Mouse (Mus musculus): ENCODE results near the gene Capzb. TPM values are rescaled to one million over a fixed set of nuclear protein-coding genes. Genes with fewer than 3 reads are reported as not detected.
A peak's percentile ranks its signal among the peaks of the same experiment; 100 is the strongest.

Gene Capzb
- polyA plus RNA-seq, 1 experiment from 2014 or later: 301 TPM

DNA sequence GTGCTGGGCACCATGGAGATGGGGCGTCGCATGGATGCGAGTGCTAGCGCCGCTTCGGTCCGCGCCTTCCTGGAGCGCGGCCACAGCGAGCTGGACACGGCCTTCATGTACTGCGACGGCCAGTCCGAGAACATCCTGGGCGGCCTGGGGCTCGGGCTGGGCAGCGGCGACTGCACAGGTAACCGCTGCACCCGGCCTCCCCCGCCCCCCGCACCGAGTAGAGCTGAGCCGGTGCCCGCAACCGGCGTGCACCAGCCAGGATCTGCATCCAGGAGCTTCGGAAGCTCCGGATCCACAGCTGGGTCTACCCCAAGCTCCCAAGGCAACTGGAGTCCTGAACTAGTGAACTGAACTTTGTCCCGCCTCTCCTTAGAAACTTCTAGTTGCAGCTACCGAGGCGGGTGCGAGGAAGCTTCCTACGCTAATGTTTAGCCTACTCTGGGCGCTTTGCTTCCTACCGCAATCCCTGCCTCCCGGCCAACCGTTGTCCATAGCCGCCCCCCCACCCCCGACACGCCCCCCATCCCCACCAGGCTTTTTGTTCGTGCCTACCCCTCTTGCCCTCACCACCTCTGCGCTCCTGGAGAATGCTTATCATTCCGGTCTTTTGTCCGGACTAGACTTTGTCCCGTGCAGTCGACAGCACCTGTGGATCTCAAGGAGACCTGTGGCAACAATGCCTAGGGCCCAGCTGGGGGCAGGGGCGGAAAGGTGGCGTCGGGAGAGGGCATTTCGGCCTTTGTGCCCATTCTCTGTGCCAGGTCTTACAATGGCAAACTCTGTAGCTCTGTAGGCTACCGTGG is 118.4 kb downstream of the Capzb start:
- peak; percentile 62 for ATAC-seq (ENCODE audit: insufficient number of reproducible peaks, insufficient read depth, low FRiP score, low read depth)
- H3K4me1 ChIP-seq (ENCODE audit: control insufficient read depth in 2 of 2, insufficient read depth in 2 of 2, low read length in 2 of 2): peaks cover 8 to 16% of the 10 kb centered on the region in 2 experiments
- peak overlapping the region; percentile 93 for H3K9ac ChIP-seq (ENCODE audit: low read length)
- WGBS: under 1% methylated on average over 53 of the region's 53 CpGs
- H3K27ac ChIP-seq (replicated peaks in 1 of 2; ENCODE audit: control insufficient read depth in 1 of 2, insufficient read depth in 1 of 2, low read depth in 2 of 2, low read length in 2 of 2): peak overlapping the region; percentile 26 to 59; a peak in 3 of 4 replicates
- H3K36me3 ChIP-seq (ENCODE audit: control insufficient read depth, insufficient read depth, low read length): peaks cover 26% of the 10 kb centered on the region
- no peaks in the 10 kb centered on the region for H3K27me3 ChIP-seq (ENCODE audit: control insufficient read depth, insufficient read depth, low read length)
- H3K4me2 ChIP-seq (ENCODE audit: low read length): peak overlapping the region; percentile 99
- H3K9me3 ChIP-seq (ENCODE audit: control insufficient read depth, low read length): no peaks in the 10 kb centered on the region
- peak overlapping the region; percentile 77 to 89 for H3K4me3 ChIP-seq (ENCODE audit: control insufficient read depth in 1 of 2, insufficient read depth in 1 of 2, low read depth in 1 of 2, low read length in 2 of 2)

DNA sequence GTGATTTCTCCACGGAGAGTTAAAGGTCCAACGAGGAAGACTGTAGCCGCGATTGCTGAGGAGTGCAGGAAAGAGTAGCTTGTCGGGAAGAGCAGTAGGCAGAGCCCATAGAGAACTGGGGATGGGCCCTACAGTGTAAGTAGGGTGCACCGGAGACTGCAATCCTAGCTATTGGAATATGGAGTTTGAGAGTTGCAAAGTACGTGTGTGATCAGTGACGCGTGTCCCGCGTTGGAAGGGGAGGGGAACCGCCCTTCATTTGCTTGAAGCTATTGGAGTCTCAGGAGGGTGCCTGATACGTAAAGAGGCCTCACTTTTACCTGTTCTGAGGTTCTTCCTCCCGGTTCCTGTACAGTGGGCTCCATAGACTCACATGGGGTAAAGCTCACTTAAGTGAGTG is 119.0 kb downstream of the Capzb start:
- Histone ChIP-seq H3K4me1 (ENCODE audit: control insufficient read depth in 2 of 2, insufficient read depth in 2 of 2, low read length in 2 of 2) (peaks cover 8 to 16% of the 10 kb centered on the region in 2 experiments), H3K36me3 (ENCODE audit: control insufficient read depth, insufficient read depth, low read length) (peaks cover 26% of the 10 kb centered on the region), H3K9me3 (ENCODE audit: control insufficient read depth, low read length) (no peaks in the 10 kb centered on the region), H3K4me3 (ENCODE audit: control insufficient read depth in 1 of 2, insufficient read depth in 1 of 2, low read depth in 1 of 2, low read length in 2 of 2) (peak overlapping the region; percentile 77 to 89), H3K4me2 (ENCODE audit: low read length) (peak overlapping the region; percentile 99), H3K27me3 (ENCODE audit: control insufficient read depth, insufficient read depth, low read length) (no peaks in the 10 kb centered on the region), H3K27ac (replicated peaks in 1 of 2; ENCODE audit: control insufficient read depth in 1 of 2, insufficient read depth in 1 of 2, low read depth in 2 of 2, low read length in 2 of 2) (no peak overlapping the region), H3K9ac (ENCODE audit: low read length) (peak overlapping the region; percentile 93)
- no peak for ATAC-seq (ENCODE audit: insufficient number of reproducible peaks, insufficient read depth, low FRiP score, low read depth)
- WGBS: 33% methylated on average over 14 of the region's 14 CpGs

DNA sequence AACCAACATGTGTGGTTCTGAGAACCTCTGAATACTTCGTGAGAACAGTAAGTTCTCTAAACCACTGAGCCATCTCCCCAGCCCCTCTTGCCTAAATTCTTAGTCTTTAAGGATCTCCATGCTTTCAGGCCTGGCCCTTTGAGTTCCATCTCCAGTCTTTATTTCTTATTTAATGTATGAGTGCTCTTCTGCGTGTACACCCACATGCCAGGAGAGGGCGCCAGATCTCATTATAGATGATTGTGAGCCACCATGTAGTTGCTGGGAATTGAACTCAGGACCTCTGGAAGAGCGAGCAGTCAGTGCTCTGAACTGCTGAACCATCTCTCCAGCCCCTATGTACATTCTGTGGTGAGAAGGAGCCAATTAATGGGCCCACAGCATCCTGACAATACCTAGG is 119.9 kb downstream of the Capzb start:
- Histone ChIP-seq H3K36me3 (ENCODE audit: control insufficient read depth, insufficient read depth, low read length) (peaks cover 33% of the 10 kb centered on the region), H3K27ac (replicated peaks in 1 of 2; ENCODE audit: control insufficient read depth in 1 of 2, insufficient read depth in 1 of 2, low read depth in 2 of 2, low read length in 2 of 2) (no peak overlapping the region), H3K27me3 (ENCODE audit: control insufficient read depth, insufficient read depth, low read length) (no peaks in the 10 kb centered on the region), H3K4me1 (ENCODE audit: control insufficient read depth in 2 of 2, insufficient read depth in 2 of 2, low read length in 2 of 2) (peaks cover 8 to 16% of the 10 kb centered on the region in 2 experiments), H3K9me3 (ENCODE audit: control insufficient read depth, low read length) (no peaks in the 10 kb centered on the region), H3K4me2 (ENCODE audit: low read length) (no peak overlapping the region), H3K9ac (ENCODE audit: low read length) (no peak overlapping the region), H3K4me3 (ENCODE audit: control insufficient read depth in 1 of 2, insufficient read depth in 1 of 2, low read depth in 1 of 2, low read length in 2 of 2) (no peak overlapping the region)
- no peak for ATAC-seq (ENCODE audit: insufficient number of reproducible peaks, insufficient read depth, low FRiP score, low read depth)
- 59% methylated on average over 4 of the region's 4 CpGs for WGBS

GRCm38 (mm10) chr4:139318449-139318848 is 125.8 kb downstream of the Capzb start:
- no peaks in the 10 kb centered on the region for H3K27me3 ChIP-seq (ENCODE audit: control insufficient read depth, insufficient read depth, low read length)
- 92% methylated on average over 11 of the region's 11 CpGs for WGBS
- no peak overlapping the region for H3K4me2 ChIP-seq (ENCODE audit: low read length)
- H3K9me3 ChIP-seq (ENCODE audit: control insufficient read depth, low read length): no peaks in the 10 kb centered on the region
- ATAC-seq (ENCODE audit: insufficient number of reproducible peaks, insufficient read depth, low FRiP score, low read depth): no peak
- no peak overlapping the region for H3K27ac ChIP-seq (replicated peaks in 1 of 2; ENCODE audit: control insufficient read depth in 1 of 2, insufficient read depth in 1 of 2, low read depth in 2 of 2, low read length in 2 of 2)
- H3K4me3 ChIP-seq (ENCODE audit: control insufficient read depth in 1 of 2, insufficient read depth in 1 of 2, low read depth in 1 of 2, low read length in 2 of 2): no peak overlapping the region
- H3K36me3 ChIP-seq (ENCODE audit: control insufficient read depth, insufficient read depth, low read length): peaks cover 44% of the 10 kb centered on the region
- H3K4me1 ChIP-seq (ENCODE audit: control insufficient read depth in 2 of 2, insufficient read depth in 2 of 2, low read length in 2 of 2): no peaks in the 10 kb centered on the region
- no peak overlapping the region for H3K9ac ChIP-seq (ENCODE audit: low read length)

DNA sequence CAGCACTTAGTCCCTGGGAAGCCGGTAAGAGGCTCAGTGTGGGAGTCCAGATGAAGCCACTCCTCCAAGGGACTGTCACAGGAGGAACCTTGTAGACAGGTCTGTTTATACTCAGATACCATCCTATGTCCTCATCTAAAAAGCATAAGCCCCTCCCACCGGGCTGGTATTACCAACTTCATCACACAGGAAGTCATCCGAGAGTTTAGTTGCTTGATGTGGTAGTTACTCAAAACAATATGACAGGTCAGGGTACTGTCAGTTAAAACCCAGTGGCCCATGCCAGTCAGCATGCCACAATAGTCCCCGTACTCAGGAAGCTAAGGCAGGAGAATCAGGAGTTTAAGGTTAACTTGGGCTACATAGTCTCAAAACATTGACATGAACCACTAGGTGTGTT is 127.0 kb downstream of the Capzb start:
- 87% methylated on average over 4 of the region's 4 CpGs for WGBS

DNA sequence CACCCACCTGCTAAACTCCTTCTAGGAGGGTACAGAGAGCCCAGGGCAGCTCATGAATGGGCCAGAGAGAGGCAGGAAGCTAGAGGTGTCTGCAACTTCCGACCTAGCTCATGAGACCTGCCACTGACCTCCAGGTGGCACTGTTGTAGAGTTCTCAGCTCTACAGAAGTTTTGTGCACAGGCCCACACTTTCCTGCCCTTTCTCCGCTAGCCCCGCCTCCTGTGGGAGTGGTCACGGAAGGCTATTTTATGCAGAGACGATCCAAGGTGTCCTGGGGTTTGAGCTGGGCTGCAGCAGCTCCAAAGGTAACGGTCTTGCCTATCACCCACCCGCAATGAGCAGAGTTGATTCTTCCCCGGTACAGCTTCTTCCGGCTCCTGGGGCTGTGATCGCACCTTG is 137.9 kb downstream of the Capzb start:
- Histone ChIP-seq H3K4me2 (ENCODE audit: low read length) (peak overlapping the region; percentile 60), H3K36me3 (ENCODE audit: control insufficient read depth, insufficient read depth, low read length) (no peaks in the 10 kb centered on the region), H3K4me1 (ENCODE audit: control insufficient read depth in 2 of 2, insufficient read depth in 2 of 2, low read length in 2 of 2) (no peaks in the 10 kb centered on the region; a peak in 2 of 4 replicates), H3K27me3 (ENCODE audit: control insufficient read depth, insufficient read depth, low read length) (no peaks in the 10 kb centered on the region), H3K9ac (ENCODE audit: low read length) (no peak overlapping the region), H3K4me3 (ENCODE audit: control insufficient read depth in 1 of 2, insufficient read depth in 1 of 2, low read depth in 1 of 2, low read length in 2 of 2) (peak overlapping the region; percentile 16 to 34), H3K27ac (replicated peaks in 1 of 2; ENCODE audit: control insufficient read depth in 1 of 2, insufficient read depth in 1 of 2, low read depth in 2 of 2, low read length in 2 of 2) (no peak overlapping the region), H3K9me3 (ENCODE audit: control insufficient read depth, low read length) (no peaks in the 10 kb centered on the region)
- 5% methylated on average over 10 of the region's 10 CpGs for WGBS
- ATAC-seq (ENCODE audit: insufficient number of reproducible peaks, insufficient read depth, low FRiP score, low read depth): peak; percentile 77

More for the DNA sequence above, 127.0 kb downstream of the Capzb start:
- no peak for ATAC-seq (ENCODE audit: insufficient number of reproducible peaks, insufficient read depth, low FRiP score, low read depth)
- no peaks in the 10 kb centered on the region for H3K9me3 ChIP-seq (ENCODE audit: control insufficient read depth, low read length)
- no peak overlapping the region for H3K4me3 ChIP-seq (ENCODE audit: control insufficient read depth in 1 of 2, insufficient read depth in 1 of 2, low read depth in 1 of 2, low read length in 2 of 2)
- no peak overlapping the region for H3K4me2 ChIP-seq (ENCODE audit: low read length)
- no peaks in the 10 kb centered on the region for H3K27me3 ChIP-seq (ENCODE audit: control insufficient read depth, insufficient read depth, low read length)
- H3K4me1 ChIP-seq (ENCODE audit: control insufficient read depth in 2 of 2, insufficient read depth in 2 of 2, low read length in 2 of 2): no peaks in the 10 kb centered on the region
- no peak overlapping the region for H3K9ac ChIP-seq (ENCODE audit: low read length)
- no peak overlapping the region for H3K27ac ChIP-seq (replicated peaks in 1 of 2; ENCODE audit: control insufficient read depth in 1 of 2, insufficient read depth in 1 of 2, low read depth in 2 of 2, low read length in 2 of 2)
- H3K36me3 ChIP-seq (ENCODE audit: control insufficient read depth, insufficient read depth, low read length): peaks cover 35% of the 10 kb centered on the region

DNA sequence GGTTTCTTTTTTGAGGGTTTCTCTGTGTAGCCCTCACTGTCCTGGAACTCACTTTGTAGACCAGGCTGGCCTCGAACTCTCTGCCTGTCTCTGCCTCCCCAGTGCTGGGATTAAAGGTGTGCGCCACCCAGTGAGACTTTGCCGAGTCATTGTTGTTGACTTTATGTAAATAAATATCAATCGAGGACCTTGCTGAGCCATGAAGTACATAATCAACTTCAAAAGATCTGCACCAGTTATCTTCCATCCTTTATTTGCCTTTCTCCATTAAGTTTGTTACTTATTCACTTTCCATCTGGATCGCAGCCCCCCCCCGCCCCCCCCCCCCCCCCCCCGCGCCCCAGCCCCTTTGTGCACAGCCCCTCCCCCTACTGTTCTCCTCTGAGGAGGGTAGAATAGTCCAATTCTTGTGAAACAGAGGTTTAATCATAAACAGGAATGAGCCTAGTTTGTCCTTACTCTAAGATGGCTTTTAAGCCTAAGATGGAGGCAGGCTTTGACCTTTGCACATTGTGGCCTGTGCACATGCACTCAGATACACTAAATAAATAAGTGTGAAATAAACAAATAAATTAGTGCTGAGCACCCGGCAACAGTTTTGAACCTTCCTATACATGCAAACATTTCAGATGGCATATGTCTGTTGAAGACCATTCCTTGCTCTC is 142.1 kb downstream of the Capzb start:
- H3K4me1 ChIP-seq (ENCODE audit: control insufficient read depth in 2 of 2, insufficient read depth in 2 of 2, low read length in 2 of 2): peaks cover 0 to 2% of the 10 kb centered on the region in 2 experiments; a peak in 2 of 4 replicates
- no peaks in the 10 kb centered on the region for H3K36me3 ChIP-seq (ENCODE audit: control insufficient read depth, insufficient read depth, low read length)
- no peaks in the 10 kb centered on the region for H3K9me3 ChIP-seq (ENCODE audit: control insufficient read depth, low read length)
- no peak overlapping the region for H3K4me2 ChIP-seq (ENCODE audit: low read length)
- H3K27ac ChIP-seq (replicated peaks in 1 of 2; ENCODE audit: control insufficient read depth in 1 of 2, insufficient read depth in 1 of 2, low read depth in 2 of 2, low read length in 2 of 2): no peak overlapping the region
- H3K4me3 ChIP-seq (ENCODE audit: control insufficient read depth in 1 of 2, insufficient read depth in 1 of 2, low read depth in 1 of 2, low read length in 2 of 2): no peak overlapping the region
- no peak for ATAC-seq (ENCODE audit: insufficient number of reproducible peaks, insufficient read depth, low FRiP score, low read depth)
- 76% methylated on average over 7 of the region's 9 CpGs for WGBS
- H3K9ac ChIP-seq (ENCODE audit: low read length): no peak overlapping the region
- peaks cover 8% of the 10 kb centered on the region; the same call in 1 of the 2 replicates for H3K27me3 ChIP-seq (ENCODE audit: control insufficient read depth, insufficient read depth, low read length)

All from heart, embryonic 14.5 days (tissue).